Mouse (Mus musculus): ENCODE data around the gene Enoph1. TPM values are rescaled to one million over a fixed set of nuclear protein-coding genes. Genes with fewer than 3 reads are reported as not detected.

Enoph1 gene
- polyA plus RNA-seq, 1 experiment from 2014 or later: 61.3 TPM

DNA sequence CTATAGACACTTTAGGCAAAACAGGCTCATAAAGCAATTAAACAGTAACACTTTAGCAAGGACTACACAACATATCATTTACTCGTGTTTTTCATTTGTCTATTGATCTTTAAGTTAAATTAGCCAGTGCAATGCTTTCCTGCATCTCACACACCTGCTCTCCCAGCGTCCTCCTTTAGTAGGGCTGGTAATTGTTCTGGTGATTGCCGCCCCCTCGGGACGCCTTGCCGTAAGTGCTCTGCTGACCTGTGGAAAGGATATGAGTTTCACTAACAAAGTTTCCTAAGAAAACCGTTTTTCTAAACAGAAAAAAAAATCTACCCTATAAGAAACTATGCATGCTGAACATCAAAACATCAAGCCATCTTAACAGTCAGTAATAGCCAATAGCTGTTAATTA, 3.8 kb upstream of the Enoph1 start:
- peak overlapping the region; percentile 15 for H3K4me3 ChIP-seq (ENCODE audit: low read depth, low read length)
- H3K4me1 ChIP-seq (ENCODE audit: control insufficient read depth, insufficient read depth, low read length): peaks cover 22% of the 10 kb centered on the region
- ATAC-seq: no peak
- H3K4me2 ChIP-seq (ENCODE audit: low read length): peak overlapping the region; percentile 65
- H3K27me3 ChIP-seq (ENCODE audit: control insufficient read depth, insufficient read depth, low read depth, low read length): no peaks in the 10 kb centered on the region
- H3K9me3 ChIP-seq (replicated peaks; ENCODE audit: control insufficient read depth, low read length, poor library complexity, severe bottlenecking): no peaks in the 10 kb centered on the region
- H3K27ac ChIP-seq (ENCODE audit: low read length): no peak overlapping the region
- no peak overlapping the region for H3K9ac ChIP-seq (ENCODE audit: low read depth, low read length)
- WGBS: 45% methylated on average over 7 of the region's 7 CpGs
- peaks cover 14% of the 10 kb centered on the region for H3K36me3 ChIP-seq (ENCODE audit: control insufficient read depth, insufficient read depth, low read length)

DNA sequence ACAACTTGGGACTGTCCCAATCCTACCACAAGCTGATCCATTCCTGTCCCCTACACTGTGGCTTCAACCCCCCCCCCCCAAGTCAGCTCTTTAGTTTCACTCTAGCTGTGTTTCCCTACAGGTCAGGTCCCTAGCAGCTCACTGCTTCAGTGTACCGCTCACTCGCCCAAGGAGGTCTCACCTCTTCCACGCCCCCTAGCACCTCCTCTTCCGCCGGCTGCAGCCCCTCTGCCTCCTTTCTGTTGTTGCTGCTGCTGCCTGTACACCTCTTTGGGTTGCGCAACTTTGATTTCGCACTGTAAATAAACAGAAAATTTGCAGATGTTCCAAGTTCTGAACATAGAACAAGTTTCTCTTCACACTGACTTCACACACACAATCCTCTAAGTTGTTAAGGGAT, 3.1 kb upstream of the Enoph1 start:
- 18% methylated on average over 7 of the region's 7 CpGs for WGBS

DNA sequence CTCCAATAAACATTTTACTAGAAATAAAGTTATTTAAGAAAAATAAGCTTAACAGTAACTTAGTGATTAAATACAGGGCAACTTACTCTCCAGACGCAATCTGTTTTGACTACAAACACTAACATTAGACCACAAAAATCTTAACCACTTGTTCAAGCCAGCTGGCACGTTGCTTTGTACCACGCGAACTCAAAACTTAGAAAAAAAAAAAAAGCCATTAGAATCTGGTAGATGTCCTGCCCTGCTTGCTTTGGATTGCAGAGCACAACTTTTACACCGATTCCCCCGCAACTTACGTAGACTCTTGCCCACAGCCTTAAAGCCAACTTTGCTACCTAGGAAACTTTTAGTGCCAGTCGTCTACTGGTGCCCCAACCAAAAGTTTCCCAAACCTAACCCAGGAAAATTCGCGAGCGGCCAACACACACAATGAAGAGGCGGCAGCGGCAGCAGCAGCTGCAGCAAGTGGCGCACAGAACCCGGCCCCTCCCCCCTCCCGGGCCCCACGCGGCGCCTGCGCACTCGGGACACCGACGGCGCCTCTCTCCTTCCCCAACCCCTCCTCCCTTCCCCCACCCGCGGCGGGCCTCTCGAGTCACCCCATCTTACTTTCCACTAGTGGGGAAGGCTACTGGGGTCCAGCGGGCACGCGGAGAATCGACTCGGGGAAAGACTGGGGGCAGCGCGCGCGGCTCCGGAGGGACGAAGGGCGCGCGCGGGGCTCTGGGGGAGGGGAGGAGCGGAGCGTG, 1.6 kb upstream of the Enoph1 start:
- peak overlapping the region; percentile 65 for H3K4me2 ChIP-seq (ENCODE audit: low read length)
- H3K27ac ChIP-seq (ENCODE audit: low read length): peak overlapping the region; percentile 100
- peaks cover 1% of the 10 kb centered on the region for H3K36me3 ChIP-seq (ENCODE audit: control insufficient read depth, insufficient read depth, low read length)
- no peaks in the 10 kb centered on the region for H3K9me3 ChIP-seq (replicated peaks; ENCODE audit: control insufficient read depth, low read length, poor library complexity, severe bottlenecking)
- H3K4me3 ChIP-seq (ENCODE audit: low read depth, low read length): peak overlapping the region; percentile 90
- H3K9ac ChIP-seq (ENCODE audit: low read depth, low read length): peak overlapping the region; percentile 98
- ATAC-seq: peak; percentile 14
- H3K27me3 ChIP-seq (ENCODE audit: control insufficient read depth, insufficient read depth, low read depth, low read length): no peaks in the 10 kb centered on the region
- peaks cover 30% of the 10 kb centered on the region for H3K4me1 ChIP-seq (ENCODE audit: control insufficient read depth, insufficient read depth, low read length)
- WGBS: 1% methylated on average over 43 of the region's 45 CpGs

More for the DNA sequence above, 3.1 kb upstream of the Enoph1 start:
- Histone ChIP-seq H3K27me3 (ENCODE audit: control insufficient read depth, insufficient read depth, low read depth, low read length) (no peaks in the 10 kb centered on the region), H3K4me2 (ENCODE audit: low read length) (peak overlapping the region; percentile 65), H3K9ac (ENCODE audit: low read depth, low read length) (peak overlapping the region; percentile 48), H3K36me3 (ENCODE audit: control insufficient read depth, insufficient read depth, low read length) (peaks cover 14% of the 10 kb centered on the region), H3K27ac (ENCODE audit: low read length) (no peak overlapping the region), H3K4me3 (ENCODE audit: low read depth, low read length) (peak overlapping the region; percentile 90), H3K9me3 (replicated peaks; ENCODE audit: control insufficient read depth, low read length, poor library complexity, severe bottlenecking) (no peaks in the 10 kb centered on the region), H3K4me1 (ENCODE audit: control insufficient read depth, insufficient read depth, low read length) (peaks cover 25% of the 10 kb centered on the region)
- no peak for ATAC-seq

DNA sequence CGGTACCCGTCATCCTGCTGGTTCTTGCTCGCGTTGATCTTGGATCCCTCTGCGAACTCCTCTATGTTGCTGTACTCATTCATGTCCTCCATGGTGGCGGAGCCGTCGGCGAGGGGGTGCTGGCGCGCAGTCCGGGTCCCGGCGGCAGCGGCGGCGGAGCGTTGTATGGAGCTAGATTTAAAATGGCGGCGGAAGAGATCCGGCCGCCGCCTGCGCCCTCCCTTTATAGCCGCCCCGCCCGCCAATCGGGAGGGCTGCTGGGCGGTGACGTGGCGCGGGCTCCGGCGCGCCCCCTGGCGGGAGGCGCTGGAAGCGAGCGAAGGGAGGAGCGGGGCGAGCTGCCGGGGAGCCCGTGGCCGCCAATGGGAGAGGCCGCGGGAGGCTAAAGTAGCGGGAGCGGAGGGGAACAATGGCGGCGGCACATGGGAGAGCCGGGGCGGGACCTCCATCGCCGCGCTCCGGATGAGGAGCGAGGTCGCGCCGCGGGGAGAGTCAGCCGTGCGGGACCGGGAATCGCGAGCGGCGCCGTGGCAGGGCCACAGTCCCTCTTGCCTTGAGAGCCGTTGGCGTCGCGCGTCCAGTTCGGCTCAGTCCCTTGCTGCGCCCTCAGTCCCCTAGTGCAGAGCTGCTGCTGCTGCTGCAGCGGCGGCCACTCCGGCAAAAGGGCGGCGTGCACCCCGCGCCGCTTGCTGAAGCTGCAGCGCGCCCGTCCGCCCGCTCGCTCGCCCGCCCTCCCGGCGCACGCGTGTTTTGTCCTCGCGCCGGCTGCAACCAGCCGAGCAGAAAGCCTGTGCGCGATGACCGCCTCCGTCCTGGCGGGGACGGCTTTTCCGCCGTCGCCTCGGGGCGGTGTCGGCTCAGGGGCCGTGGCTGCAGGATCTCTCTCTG, 827 bp upstream of the Enoph1 start:
- Histone ChIP-seq H3K4me3 (ENCODE audit: low read depth, low read length) (peak overlapping the region; percentile 90), H3K9me3 (replicated peaks; ENCODE audit: control insufficient read depth, low read length, poor library complexity, severe bottlenecking) (no peaks in the 10 kb centered on the region), H3K36me3 (ENCODE audit: control insufficient read depth, insufficient read depth, low read length) (no peaks in the 10 kb centered on the region), H3K4me1 (ENCODE audit: control insufficient read depth, insufficient read depth, low read length) (peaks cover 36% of the 10 kb centered on the region), H3K27ac (ENCODE audit: low read length) (peak overlapping the region; percentile 100), H3K27me3 (ENCODE audit: control insufficient read depth, insufficient read depth, low read depth, low read length) (no peaks in the 10 kb centered on the region), H3K4me2 (ENCODE audit: low read length) (peak overlapping the region; percentile 65), H3K9ac (ENCODE audit: low read depth, low read length) (peak overlapping the region; percentile 98)
- under 1% methylated on average over 95 of the region's 113 CpGs for WGBS
- peak; percentile 78 for ATAC-seq

DNA sequence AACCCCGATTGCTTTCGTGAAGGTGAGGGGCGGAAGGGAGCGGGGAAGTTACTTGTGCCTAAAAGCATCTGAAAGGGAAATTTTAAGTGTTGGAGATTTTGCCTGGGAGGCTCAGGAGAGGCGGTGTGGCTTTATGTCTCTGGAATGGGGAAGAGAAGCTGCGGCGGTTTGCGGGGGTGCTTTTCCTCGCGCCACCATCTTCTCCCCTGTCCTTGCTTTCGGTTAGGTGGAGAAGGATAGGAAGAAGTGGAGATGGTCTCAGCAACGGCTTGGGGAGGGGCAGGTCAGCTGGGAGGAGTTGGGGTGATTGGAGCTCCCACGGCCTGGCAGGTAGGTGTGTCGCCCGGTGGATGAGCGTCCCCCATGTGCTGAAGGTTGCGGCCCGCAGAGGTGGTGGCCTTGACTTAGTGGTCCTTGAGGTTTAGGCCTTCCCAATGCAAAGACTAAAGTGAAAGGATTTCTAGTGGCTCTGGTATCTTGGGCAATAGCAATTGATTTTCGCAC, 548 bp downstream of the Enoph1 start:
- H3K27me3 ChIP-seq (ENCODE audit: control insufficient read depth, insufficient read depth, low read depth, low read length): no peaks in the 10 kb centered on the region
- H3K9me3 ChIP-seq (replicated peaks; ENCODE audit: control insufficient read depth, low read length, poor library complexity, severe bottlenecking): no peaks in the 10 kb centered on the region
- peak overlapping the region; percentile 100 for H3K27ac ChIP-seq (ENCODE audit: low read length)
- ATAC-seq: peak; percentile 2
- H3K36me3 ChIP-seq (ENCODE audit: control insufficient read depth, insufficient read depth, low read length): no peaks in the 10 kb centered on the region
- peak overlapping the region; percentile 61 for H3K4me2 ChIP-seq (ENCODE audit: low read length)
- WGBS: 1% methylated on average over 19 of the region's 19 CpGs
- peaks cover 36% of the 10 kb centered on the region for H3K4me1 ChIP-seq (ENCODE audit: control insufficient read depth, insufficient read depth, low read length)
- H3K9ac ChIP-seq (ENCODE audit: low read depth, low read length): peak overlapping the region; percentile 98
- peak overlapping the region; percentile 90 for H3K4me3 ChIP-seq (ENCODE audit: low read depth, low read length)

DNA sequence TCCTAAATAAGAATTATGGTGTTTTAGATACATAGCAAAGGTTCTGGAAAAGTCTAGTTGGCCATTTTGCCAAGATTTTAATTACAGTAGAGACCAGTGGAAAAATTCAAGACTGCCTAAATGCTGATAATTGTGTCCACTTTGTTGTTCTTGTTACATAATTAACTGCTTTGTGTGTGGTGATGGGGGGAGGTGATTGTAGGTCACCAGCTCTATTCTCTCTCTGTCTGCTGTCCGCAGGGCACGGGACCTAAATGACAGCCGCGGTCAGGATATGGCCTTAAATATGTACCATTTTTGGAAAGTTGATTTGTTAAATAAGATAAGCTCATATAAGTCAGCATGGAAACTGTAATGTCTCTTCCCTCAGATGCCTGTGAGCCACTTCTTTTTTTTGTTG, 1.5 kb downstream of the Enoph1 start:
- H3K4me2 ChIP-seq (ENCODE audit: low read length): peak overlapping the region; percentile 61
- 69% methylated on average over 4 of the region's 4 CpGs for WGBS
- no peak overlapping the region; the same call in 1 of the 2 replicates for H3K9ac ChIP-seq (ENCODE audit: low read depth, low read length)
- H3K9me3 ChIP-seq (replicated peaks; ENCODE audit: control insufficient read depth, low read length, poor library complexity, severe bottlenecking): no peaks in the 10 kb centered on the region
- peaks cover 30% of the 10 kb centered on the region for H3K4me1 ChIP-seq (ENCODE audit: control insufficient read depth, insufficient read depth, low read length)
- ATAC-seq: no peak
- H3K27ac ChIP-seq (ENCODE audit: low read length): no peak overlapping the region
- no peaks in the 10 kb centered on the region for H3K27me3 ChIP-seq (ENCODE audit: control insufficient read depth, insufficient read depth, low read depth, low read length)
- no peaks in the 10 kb centered on the region for H3K36me3 ChIP-seq (ENCODE audit: control insufficient read depth, insufficient read depth, low read length)
- no peak overlapping the region; the same call in 1 of the 2 replicates for H3K4me3 ChIP-seq (ENCODE audit: low read depth, low read length)

DNA sequence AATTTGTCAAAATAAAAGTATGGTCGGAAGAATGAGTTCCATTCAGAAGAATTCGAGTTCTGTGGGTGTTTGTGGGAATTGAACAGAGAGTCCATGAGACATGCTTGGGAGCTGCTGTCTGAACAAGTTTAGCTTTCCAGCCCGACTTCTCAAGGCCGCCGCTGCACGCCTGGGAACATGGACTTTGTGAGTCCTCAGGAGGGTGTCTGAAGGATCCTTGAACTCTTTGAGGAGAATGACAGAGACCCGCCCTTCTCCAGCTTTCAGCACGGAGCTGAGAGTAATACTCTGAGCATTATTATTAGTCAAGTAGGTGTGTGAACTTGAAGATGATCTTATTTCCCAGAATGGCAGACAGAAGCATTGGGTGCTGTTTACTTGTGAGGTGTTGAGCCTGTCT, 2.7 kb downstream of the Enoph1 start:
- no peak overlapping the region for H3K4me3 ChIP-seq (ENCODE audit: low read depth, low read length)
- no peak overlapping the region for H3K9ac ChIP-seq (ENCODE audit: low read depth, low read length)
- 91% methylated on average over 8 of the region's 8 CpGs for WGBS
- no peak overlapping the region for H3K4me2 ChIP-seq (ENCODE audit: low read length)
- no peaks in the 10 kb centered on the region for H3K27me3 ChIP-seq (ENCODE audit: control insufficient read depth, insufficient read depth, low read depth, low read length)
- H3K4me1 ChIP-seq (ENCODE audit: control insufficient read depth, insufficient read depth, low read length): peaks cover 22% of the 10 kb centered on the region
- no peaks in the 10 kb centered on the region for H3K36me3 ChIP-seq (ENCODE audit: control insufficient read depth, insufficient read depth, low read length)
- no peak for ATAC-seq
- no peaks in the 10 kb centered on the region for H3K9me3 ChIP-seq (replicated peaks; ENCODE audit: control insufficient read depth, low read length, poor library complexity, severe bottlenecking)
- H3K27ac ChIP-seq (ENCODE audit: low read length): no peak overlapping the region

DNA sequence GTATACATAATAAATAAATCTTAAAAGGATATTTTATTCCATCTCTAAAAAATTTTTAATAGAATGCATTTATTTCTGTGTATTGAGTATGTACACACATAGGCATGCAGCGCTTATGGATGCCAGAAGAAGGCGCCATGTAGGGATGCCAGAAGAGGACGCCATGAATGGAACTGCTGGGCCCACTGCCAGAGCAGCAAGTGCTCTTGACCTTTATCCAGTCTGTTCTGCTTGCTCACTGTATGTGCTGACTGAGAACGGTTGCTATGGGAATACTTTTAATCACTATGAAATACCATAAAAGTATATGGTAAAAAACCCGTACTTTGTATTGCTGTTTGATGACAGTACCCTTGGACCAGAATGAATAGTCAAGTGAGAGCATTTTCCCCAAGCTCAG, 3.6 kb downstream of the Enoph1 start:
- H3K9me3 ChIP-seq (replicated peaks; ENCODE audit: control insufficient read depth, low read length, poor library complexity, severe bottlenecking): no peaks in the 10 kb centered on the region
- H3K4me2 ChIP-seq (ENCODE audit: low read length): no peak overlapping the region
- ATAC-seq: no peak
- no peak overlapping the region for H3K4me3 ChIP-seq (ENCODE audit: low read depth, low read length)
- H3K27ac ChIP-seq (ENCODE audit: low read length): no peak overlapping the region
- no peak overlapping the region for H3K9ac ChIP-seq (ENCODE audit: low read depth, low read length)
- H3K36me3 ChIP-seq (ENCODE audit: control insufficient read depth, insufficient read depth, low read length): no peaks in the 10 kb centered on the region
- H3K27me3 ChIP-seq (ENCODE audit: control insufficient read depth, insufficient read depth, low read depth, low read length): no peaks in the 10 kb centered on the region
- WGBS: 71% methylated on average over 5 of the region's 5 CpGs
- peaks cover 27% of the 10 kb centered on the region for H3K4me1 ChIP-seq (ENCODE audit: control insufficient read depth, insufficient read depth, low read length)

DNA sequence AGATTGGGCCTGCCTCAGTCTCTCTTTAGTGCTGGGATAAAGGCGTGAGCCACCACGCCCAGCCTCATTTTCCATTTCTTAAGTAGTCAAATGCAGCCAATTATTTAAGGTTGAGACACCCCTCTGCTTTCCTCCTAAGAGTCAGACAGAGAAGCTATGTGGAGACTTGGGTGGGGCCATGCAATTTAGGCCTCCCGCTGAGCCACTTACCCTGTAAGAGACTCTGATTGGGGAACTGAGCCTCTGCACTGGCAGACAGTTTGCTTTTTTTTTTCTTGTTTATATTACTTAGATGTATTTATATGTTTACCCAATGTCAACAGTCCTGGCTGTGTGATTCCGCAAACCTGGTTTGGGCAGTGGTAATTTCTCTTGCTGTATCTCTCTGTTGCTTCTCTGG, 4.2 kb downstream of the Enoph1 start:
- no peak for ATAC-seq
- Histone ChIP-seq H3K36me3 (ENCODE audit: control insufficient read depth, insufficient read depth, low read length) (no peaks in the 10 kb centered on the region), H3K9ac (ENCODE audit: low read depth, low read length) (no peak overlapping the region), H3K4me3 (ENCODE audit: low read depth, low read length) (no peak overlapping the region), H3K9me3 (replicated peaks; ENCODE audit: control insufficient read depth, low read length, poor library complexity, severe bottlenecking) (no peaks in the 10 kb centered on the region), H3K4me1 (ENCODE audit: control insufficient read depth, insufficient read depth, low read length) (peaks cover 31% of the 10 kb centered on the region), H3K27me3 (ENCODE audit: control insufficient read depth, insufficient read depth, low read depth, low read length) (no peaks in the 10 kb centered on the region), H3K27ac (ENCODE audit: low read length) (no peak overlapping the region), H3K4me2 (ENCODE audit: low read length) (no peak overlapping the region)
- 87% methylated on average over 4 of the region's 4 CpGs for WGBS
